Mouse (Mus musculus): ENCODE measurements around the gene Skp1a. TPM values are rescaled to one million over a fixed set of nuclear protein-coding genes. Genes with fewer than 3 reads are reported as not detected.

Gene Skp1a
- total RNA-seq, 2 experiments from 2014 or later, result 213 to 282 TPM

- ATAC-seq (replicated peaks; ENCODE audit: low FRiP score, low TSS enrichment, poor library complexity, severe bottlenecking), result 0 out of 2 replicates have a peak, but pooled peaks have one; percentile 18
Observed at GRCm38 (mm10) chr11:52275366-52275765, 43.6 kb downstream of the Skp1a start.

- no peak for ATAC-seq (replicated peaks; ENCODE audit: low FRiP score, low TSS enrichment, poor library complexity, severe bottlenecking)
Observed at GRCm38 (mm10) chr11:52275774-52276555, 44.2 kb downstream of the Skp1a start.

- ATAC-seq (replicated peaks; ENCODE audit: low FRiP score, low TSS enrichment, poor library complexity, severe bottlenecking), result no peak
Observed at GRCm38 (mm10) chr11:52276961-52277391, 45.2 kb downstream of the Skp1a start.

DNA sequence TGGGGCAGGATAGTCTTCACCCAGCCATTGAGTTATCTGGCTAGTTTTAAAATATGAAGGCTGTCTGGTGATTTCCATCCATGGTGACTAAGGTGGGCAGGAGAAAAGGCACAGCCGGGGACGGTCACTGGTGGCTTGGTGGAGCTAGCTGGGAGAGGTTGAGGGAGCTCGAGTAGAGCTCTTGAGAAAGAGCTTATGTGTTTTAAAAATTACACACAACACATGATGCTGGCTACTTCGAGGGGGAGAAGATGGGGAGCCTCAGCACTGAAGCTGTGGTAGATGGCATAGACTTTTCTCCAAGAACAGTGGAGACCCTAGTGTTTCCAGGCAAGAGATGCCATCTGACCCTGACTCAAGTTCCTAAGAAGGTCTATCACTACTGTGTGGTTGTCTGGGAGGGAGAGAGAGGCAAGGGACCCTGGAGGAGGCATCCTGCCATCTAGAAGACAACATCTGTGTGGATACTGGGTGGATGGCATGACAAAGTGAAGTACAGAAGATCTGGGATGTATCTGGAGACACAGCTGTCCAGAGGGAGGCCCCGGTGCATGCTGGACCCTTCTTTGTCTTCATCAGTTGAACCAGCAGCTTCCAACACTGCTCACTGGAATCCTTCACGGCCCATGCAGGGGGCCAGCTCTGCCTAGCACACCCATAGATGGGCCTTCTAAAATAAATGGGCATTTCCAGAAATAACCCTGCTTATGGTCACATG, 45.8 kb downstream of the Skp1a start:
- ATAC-seq (replicated peaks; ENCODE audit: low FRiP score, low TSS enrichment, poor library complexity, severe bottlenecking), result no peak

- ATAC-seq (replicated peaks; ENCODE audit: low FRiP score, low TSS enrichment, poor library complexity, severe bottlenecking), result no peak
Observed at GRCm38 (mm10) chr11:52278164-52278563, 46.4 kb downstream of the Skp1a start.

- ATAC-seq (replicated peaks; ENCODE audit: low FRiP score, low TSS enrichment, poor library complexity, severe bottlenecking), result no peak
Observed at GRCm38 (mm10) chr11:52278991-52279390, 47.2 kb downstream of the Skp1a start.

DNA sequence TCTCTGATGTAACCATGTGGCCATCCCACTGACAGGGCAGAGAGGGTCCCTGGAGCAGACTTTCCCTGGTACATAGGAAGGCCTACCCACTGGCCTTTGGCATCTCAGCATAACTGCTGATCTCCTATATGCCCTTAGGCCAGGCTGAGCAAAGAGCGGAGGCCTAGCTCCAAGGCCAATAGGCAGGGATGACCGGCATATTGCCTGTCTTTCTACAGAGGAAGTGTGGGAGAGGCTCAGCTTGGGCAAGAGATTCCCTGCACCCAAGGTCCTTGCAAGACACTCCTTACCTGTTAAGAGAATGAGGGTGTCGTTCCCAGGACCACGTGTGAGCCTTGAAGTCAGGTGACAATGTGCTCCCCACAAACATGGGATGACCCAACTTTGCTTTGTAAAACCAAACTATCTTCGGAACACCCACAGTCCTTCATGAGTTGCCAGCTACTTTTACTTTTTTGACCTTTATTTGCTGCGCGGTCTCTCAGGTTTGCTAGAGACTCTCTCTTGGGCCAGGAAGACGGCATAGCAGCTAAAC, 47.9 kb downstream of the Skp1a start:
- ATAC-seq (replicated peaks; ENCODE audit: low FRiP score, low TSS enrichment, poor library complexity, severe bottlenecking), result no peak

DNA sequence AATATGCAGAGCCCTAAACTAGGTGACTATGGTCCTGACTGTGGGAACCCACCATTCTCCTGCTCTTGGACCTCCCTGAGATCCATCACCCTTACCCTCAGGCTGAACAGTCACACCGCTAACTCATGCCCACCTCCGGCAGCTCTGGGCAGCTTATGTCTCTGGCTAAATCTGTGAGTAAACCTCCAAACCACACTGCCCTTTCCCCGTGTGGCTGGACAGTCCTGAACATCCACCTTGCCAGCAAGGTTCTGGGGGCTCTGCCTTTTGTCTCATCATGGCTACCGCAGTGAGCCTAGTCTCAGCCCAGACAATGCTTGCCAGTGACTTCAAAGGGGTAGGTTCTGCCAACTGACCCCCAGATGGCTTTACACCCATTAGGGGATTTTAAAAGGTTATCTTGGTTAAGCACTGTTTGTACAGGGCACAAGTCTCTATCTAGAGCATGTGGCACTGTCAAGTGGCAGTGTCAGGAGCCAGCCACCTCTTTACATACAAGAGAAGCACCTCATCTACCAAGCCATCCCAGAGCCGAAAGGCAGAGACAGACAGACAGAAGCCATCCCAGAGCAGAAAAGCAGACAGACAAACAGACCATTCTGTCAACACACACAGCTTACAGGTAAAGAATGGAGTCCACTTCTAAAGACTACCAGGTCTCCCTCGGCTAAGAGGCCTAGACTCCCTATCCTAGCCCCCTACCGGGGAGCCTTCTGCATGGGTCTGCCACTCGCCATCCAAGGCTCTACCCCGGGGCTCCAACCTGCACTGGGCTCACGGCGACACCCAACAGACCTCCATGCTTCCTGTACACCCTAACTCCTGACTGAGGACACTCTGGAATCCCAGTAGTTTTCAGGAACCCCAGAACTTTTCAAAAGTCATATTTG, 49.0 kb downstream of the Skp1a start:
- no peak for ATAC-seq (replicated peaks; ENCODE audit: low FRiP score, low TSS enrichment, poor library complexity, severe bottlenecking)

DNA sequence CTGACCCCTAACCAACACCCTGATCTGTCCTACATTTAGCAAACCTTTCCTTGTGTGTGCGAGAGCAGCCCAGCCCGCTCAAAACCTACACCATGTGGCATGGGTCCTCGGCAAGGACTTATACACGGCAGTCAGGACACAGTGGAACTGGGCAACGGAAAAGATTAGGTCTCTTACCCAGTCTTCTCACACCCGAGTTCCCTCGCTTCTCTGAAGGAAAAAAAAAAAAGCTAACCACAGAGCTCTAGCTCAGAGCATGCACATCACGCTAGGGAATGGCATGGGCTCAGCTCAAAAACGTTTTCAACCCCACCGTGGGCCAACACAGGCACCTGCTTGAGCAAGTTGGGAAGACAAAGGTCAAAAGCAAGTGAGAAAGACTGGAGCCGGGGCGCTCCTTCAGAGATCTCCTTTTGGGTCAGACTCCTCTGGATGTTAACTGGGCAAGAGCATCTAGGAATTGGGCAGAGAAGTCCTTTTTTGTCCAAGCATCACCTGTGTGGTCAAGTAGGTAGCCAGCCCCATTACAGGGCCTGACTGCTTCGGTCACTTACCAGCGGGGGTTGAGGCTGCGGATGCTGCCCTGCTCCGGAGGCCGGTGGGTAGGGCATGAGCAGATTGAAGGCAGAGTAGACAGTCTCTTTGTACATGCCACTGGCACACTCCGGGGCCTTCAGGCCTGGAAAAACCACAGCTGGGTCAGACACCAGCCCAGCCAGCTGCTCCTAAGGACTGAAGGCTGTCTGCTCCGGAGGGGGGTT, 50.0 kb downstream of the Skp1a start:
- ATAC-seq (replicated peaks; ENCODE audit: low FRiP score, low TSS enrichment, poor library complexity, severe bottlenecking), result no peak

DNA sequence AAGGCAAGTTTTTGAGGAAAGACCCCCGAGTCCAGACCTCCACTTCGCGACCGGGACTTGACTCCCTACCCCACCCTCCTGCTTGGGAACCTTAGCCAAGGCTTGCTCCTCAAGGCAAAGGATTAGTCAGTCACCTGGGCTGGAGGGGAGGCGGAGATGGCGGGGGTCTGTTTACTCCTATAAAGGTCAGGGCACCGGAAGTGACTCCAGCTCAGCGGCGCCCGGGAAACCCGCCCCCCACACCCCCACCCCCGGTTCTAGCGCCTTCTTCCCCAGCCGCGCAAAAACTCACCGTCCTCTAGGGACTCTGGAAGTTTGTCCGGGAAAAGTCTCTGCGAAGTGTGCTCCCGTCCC, 50.6 kb downstream of the Skp1a start:
- ATAC-seq (replicated peaks; ENCODE audit: low FRiP score, low TSS enrichment, poor library complexity, severe bottlenecking), result no peak

DNA sequence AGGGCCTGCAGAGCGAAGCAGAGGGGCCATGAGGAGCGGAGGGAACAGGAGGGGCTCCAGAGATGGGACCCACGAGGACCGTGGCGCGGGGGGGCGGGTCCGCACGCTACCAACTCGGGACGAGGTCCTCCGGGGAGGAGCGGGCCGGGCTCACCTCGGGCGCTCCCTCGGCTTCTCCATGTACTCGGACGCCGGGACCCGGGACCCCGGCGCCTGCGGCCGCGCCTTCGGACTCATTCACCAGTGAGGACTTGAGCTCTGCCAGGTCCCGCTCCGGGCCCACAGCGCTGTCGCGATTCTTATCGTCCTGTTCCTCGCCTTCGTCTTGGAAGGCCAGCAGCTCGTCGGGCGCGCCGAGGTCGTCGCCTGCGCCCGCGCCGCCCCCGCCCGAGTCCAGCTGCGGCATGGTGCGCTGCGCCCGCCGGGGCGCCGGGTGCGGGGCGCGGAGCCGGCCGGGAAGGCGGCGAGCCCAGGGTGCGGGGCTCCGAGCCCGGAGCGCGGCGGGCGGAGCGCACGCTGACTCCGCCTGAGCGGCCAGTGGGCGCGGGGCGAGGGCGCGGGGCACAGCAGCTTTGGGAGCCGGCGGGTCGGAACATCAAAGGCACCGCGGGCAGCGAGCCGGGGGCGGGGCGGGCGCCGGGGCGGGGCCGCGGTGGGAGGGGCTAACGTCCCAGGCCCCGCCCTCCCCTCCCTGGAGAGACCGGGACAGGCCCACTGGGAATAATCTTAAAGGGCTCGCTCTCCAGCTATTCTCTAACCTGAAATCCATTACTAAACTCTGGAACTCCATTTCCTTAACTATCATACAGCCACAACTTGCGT, 51.2 kb downstream of the Skp1a start, which contains the start of gene Tcf7:
Gene Tcf7, minus strand, starts transcription at position 241 of the 822 bp plus-strand sequence.
- ATAC-seq (replicated peaks; ENCODE audit: low FRiP score, low TSS enrichment, poor library complexity, severe bottlenecking), result no peak

DNA sequence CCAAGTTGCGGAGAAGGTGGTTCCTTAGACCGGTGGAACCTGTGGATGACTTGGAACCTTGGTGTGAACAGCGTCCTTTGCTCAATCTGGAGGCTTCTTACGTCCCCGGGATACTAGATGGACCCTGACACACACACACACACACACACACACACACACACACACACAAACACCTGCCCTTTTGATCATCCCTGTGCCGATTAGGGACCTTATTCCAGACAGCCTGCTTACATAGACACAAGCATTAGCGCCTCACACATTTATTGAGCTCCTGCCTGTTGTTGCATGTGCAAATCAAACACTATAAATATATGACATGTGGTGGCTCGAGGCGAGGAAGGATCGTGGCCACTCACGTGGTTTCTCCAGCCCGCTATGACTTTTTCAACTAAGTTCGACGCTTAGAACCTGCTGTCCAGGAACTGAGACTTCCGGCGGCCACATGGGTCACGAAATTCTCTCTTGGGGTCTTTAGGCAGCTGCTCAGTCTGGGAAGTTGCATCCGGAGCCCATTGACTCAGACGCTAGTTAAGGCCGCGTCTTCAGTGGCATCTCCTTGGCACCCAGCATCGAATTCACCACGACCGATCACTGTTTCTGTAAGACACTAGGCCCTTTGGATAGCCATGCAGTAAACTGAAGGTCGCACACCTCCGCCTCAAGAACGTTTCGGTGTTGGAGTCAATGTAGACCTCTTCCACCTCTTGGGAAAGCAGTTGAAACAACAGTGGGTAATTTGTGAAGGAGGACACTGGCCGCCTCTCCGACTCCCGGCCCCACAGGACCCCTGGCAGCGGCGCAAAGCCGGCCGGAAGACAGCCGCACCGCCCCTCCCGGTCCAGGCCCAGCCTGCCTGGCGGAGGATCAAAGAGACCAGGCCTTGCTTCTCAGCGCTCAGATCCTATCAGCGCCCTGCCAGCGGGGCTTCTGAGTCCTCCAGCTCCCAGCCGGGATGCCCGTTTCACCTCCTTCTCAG, 52.1 kb downstream of the Skp1a start:
- ATAC-seq (replicated peaks; ENCODE audit: low FRiP score, low TSS enrichment, poor library complexity, severe bottlenecking), result peak; percentile 48; the same call in 1 of the 2 replicates

GRCm38 (mm10) chr11:52286301-52286957, 54.6 kb downstream of the Skp1a start:
- no peak for ATAC-seq (replicated peaks; ENCODE audit: low FRiP score, low TSS enrichment, poor library complexity, severe bottlenecking)

DNA sequence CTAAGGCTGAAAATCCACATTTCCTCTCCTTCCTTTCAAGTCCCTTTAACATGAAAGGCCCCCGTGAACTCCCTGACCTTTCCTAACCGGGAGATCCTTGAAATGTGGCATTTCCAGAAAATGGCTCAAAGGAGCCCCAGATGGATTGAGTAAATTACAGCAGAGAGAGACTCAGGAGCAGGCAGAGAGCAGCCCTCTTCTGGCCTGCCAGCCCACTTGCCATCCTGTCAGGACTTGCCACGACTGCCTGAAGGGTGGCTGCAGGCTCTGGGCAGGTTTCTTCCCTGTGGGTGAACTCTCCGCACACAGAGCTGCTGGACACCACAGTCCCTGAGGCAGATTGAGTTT, 55.1 kb downstream of the Skp1a start:
- no peak for ATAC-seq (replicated peaks; ENCODE audit: low FRiP score, low TSS enrichment, poor library complexity, severe bottlenecking)

- no peak for ATAC-seq (replicated peaks; ENCODE audit: low FRiP score, low TSS enrichment, poor library complexity, severe bottlenecking)
Observed at GRCm38 (mm10) chr11:52292346-52292745, 60.6 kb downstream of the Skp1a start.

DNA sequence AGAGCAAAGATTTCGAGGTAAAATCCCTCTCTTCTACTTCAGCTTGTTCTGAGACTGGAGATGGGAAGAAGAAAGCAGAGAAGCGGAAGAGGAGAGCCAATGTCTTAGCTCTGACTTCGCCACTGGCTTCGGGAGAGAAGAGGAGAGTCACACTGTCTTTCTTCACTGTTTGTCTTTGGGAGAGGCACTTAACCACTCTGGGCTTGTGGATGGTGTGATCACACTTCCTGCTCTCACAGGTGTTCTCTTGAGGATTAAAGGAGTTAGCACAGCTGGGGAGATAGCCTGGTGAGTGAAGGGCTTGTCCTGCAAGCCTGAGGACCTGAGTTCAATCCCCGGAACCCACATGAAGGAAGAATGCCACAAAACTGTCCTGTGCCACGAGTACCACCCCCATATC, 61.1 kb downstream of the Skp1a start:
- ATAC-seq (replicated peaks; ENCODE audit: low FRiP score, low TSS enrichment, poor library complexity, severe bottlenecking), result no peak

DNA sequence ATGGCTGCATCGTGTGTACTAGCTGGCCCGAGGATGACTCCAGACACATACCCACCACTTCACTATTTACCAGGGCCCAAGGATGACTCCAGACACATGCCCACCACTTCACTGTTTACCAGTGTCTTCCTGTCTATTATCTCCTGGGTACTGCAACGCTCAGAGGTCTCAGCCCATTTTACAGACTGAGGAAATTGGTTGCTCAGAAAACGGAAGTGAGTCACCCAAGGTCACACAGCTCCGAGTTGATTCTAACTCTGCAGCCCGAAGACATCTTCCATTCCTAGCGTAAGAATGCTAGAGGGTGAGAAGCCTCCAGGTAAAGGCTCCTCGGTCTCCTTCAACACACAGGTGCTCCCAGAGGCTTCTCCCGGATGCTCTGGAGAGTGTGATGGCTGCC, 62.3 kb downstream of the Skp1a start:
- ATAC-seq (replicated peaks; ENCODE audit: low FRiP score, low TSS enrichment, poor library complexity, severe bottlenecking), result no peak

All from megakaryocyte-erythroid progenitor cell, adult 5-6 weeks (primary cell).